Mouse (Mus musculus): ENCODE results near the gene Slc22a14. TPM values are rescaled to one million over a fixed set of nuclear protein-coding genes. Genes with fewer than 3 reads are reported as not detected.
"Not testable (repeated sequence)": the region's sequence is repeated elsewhere in the genome, so short reads cannot be mapped to it uniquely, and the experiment has no call there.

Slc22a14 gene
- polyA plus RNA-seq, 1 experiment from 2014 or later: 0.09 TPM

- H3K4me2 ChIP-seq (replicated peaks): peak overlapping the region; percentile 99
- H3K9ac ChIP-seq: no peak overlapping the region
- peak overlapping the region; percentile 90; the same call in 1 of the 2 replicates for H3K4me3 ChIP-seq
- ATAC-seq (ENCODE audit: low FRiP score, low read depth): no peak
- 91% methylated on average over 7 of the region's 7 CpGs for WGBS
- no peaks in the 10 kb centered on the region for H3K9me3 ChIP-seq
- H3K27ac ChIP-seq: no peak overlapping the region
- H3K36me3 ChIP-seq: no peaks in the 10 kb centered on the region
- no peaks in the 10 kb centered on the region for H3K27me3 ChIP-seq
- H3K4me1 ChIP-seq: peaks cover 20% of the 10 kb centered on the region
Observed at GRCm38 (mm10) chr9:119320446-119320845, 44.9 kb downstream of the Slc22a14 start.

GRCm38 (mm10) chr9:119318891-119319290, 46.5 kb downstream of the Slc22a14 start:
- H3K9ac ChIP-seq: no peak overlapping the region
- ATAC-seq (ENCODE audit: low FRiP score, low read depth): no peak
- no peaks in the 10 kb centered on the region for H3K36me3 ChIP-seq
- H3K4me3 ChIP-seq: no peak overlapping the region
- H3K4me1 ChIP-seq: peaks cover 20% of the 10 kb centered on the region
- H3K27ac ChIP-seq: no peak overlapping the region
- H3K4me2 ChIP-seq (replicated peaks): no peak overlapping the region
- no peaks in the 10 kb centered on the region for H3K9me3 ChIP-seq
- 88% methylated on average over 1 of the region's 1 CpGs for WGBS
- no peaks in the 10 kb centered on the region for H3K27me3 ChIP-seq

DNA sequence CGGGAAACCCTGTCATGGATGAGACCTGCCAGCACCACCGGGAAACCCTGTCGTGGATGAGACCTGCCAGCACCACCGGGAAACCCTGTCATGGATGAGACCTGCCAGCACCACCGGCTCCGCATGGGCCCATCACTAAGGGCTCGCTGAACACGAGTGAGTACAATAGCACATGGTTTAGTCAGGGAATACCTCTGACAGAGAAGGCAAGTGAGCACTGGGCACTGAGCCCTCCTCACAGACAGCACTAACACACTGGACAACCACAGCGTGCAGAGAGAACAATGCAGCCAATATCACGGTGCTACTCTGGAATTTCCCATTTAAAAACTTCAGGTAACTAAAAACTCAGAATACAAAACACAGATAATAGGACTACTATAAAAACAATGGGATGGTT, 52.3 kb downstream of the Slc22a14 start:
- no peak overlapping the region for H3K27ac ChIP-seq
- H3K4me2 ChIP-seq (replicated peaks): no peak overlapping the region
- H3K9ac ChIP-seq: no peak overlapping the region
- WGBS: 91% methylated on average over 10 of the region's 10 CpGs
- H3K4me1 ChIP-seq: no peaks in the 10 kb centered on the region
- ATAC-seq (ENCODE audit: low FRiP score, low read depth): no peak
- no peak overlapping the region for H3K4me3 ChIP-seq
- H3K36me3 ChIP-seq: no peaks in the 10 kb centered on the region
- no peaks in the 10 kb centered on the region for H3K9me3 ChIP-seq
- H3K27me3 ChIP-seq: no peaks in the 10 kb centered on the region

- no peaks in the 10 kb centered on the region for H3K4me1 ChIP-seq
- H3K4me2 ChIP-seq (replicated peaks): no peak overlapping the region
- no peaks in the 10 kb centered on the region for H3K9me3 ChIP-seq
- no peaks in the 10 kb centered on the region for H3K27me3 ChIP-seq
- no peak overlapping the region for H3K27ac ChIP-seq
- no peak for ATAC-seq (ENCODE audit: low FRiP score, low read depth)
- no peak overlapping the region for H3K9ac ChIP-seq
- WGBS: 80% methylated on average over 1 of the region's 1 CpGs
- no peaks in the 10 kb centered on the region for H3K36me3 ChIP-seq
- H3K4me3 ChIP-seq: no peak overlapping the region
Observed at GRCm38 (mm10) chr9:119309067-119309466, 56.3 kb downstream of the Slc22a14 start.

- Histone ChIP-seq H3K4me2 (replicated peaks) (no peak overlapping the region), H3K9me3 (no peaks in the 10 kb centered on the region), H3K27me3 (no peaks in the 10 kb centered on the region), H3K4me1 (no peaks in the 10 kb centered on the region), H3K9ac (no peak overlapping the region), H3K27ac (no peak overlapping the region), H3K4me3 (no peak overlapping the region), H3K36me3 (peaks cover 22% of the 10 kb centered on the region)
- no peak for ATAC-seq (ENCODE audit: low FRiP score, low read depth)
- 91% methylated on average over 7 of the region's 7 CpGs for WGBS
Observed at GRCm38 (mm10) chr9:119305863-119306262, 59.5 kb downstream of the Slc22a14 start.

GRCm38 (mm10) chr9:119298563-119298962, 66.8 kb downstream of the Slc22a14 start:
- no peak overlapping the region for H3K9ac ChIP-seq
- no peaks in the 10 kb centered on the region for H3K4me1 ChIP-seq
- H3K4me2 ChIP-seq (replicated peaks): no peak overlapping the region
- no peak overlapping the region for H3K27ac ChIP-seq
- ATAC-seq (ENCODE audit: low FRiP score, low read depth): no peak
- H3K36me3 ChIP-seq: peaks cover 26% of the 10 kb centered on the region
- no peaks in the 10 kb centered on the region for H3K27me3 ChIP-seq
- 86% methylated on average over 3 of the region's 3 CpGs for WGBS
- no peaks in the 10 kb centered on the region for H3K9me3 ChIP-seq
- no peak overlapping the region for H3K4me3 ChIP-seq

- H3K4me2 ChIP-seq (replicated peaks): no peak overlapping the region
- no peak overlapping the region for H3K27ac ChIP-seq
- ATAC-seq (ENCODE audit: low FRiP score, low read depth): no peak
- no peak overlapping the region for H3K9ac ChIP-seq
- H3K4me3 ChIP-seq: no peak overlapping the region
- H3K27me3 ChIP-seq: no peaks in the 10 kb centered on the region
- H3K9me3 ChIP-seq: no peaks in the 10 kb centered on the region
- WGBS: 85% methylated on average over 6 of the region's 6 CpGs
- no peaks in the 10 kb centered on the region for H3K4me1 ChIP-seq
- peaks cover 25% of the 10 kb centered on the region for H3K36me3 ChIP-seq
Observed at GRCm38 (mm10) chr9:119297696-119298095, 67.7 kb downstream of the Slc22a14 start.

DNA sequence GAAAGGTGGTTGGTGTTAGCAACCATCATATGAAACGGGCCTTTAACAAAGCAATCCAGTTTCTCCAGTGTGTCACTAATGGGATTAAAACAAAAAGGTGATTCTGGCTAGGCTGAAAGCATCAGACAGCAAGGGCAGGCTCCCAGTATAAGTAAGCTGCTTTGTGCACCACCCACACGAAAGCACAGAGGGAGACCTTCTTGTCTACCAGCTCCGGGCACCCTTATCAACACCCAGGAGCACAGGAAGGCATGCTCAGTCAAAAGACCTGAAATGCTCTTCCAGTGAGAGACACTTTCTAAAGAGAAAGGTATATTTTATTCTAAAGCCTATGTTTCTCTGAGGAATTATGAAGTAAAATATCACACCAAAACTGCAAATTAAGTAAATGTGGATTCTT, 74.6 kb downstream of the Slc22a14 start:
- H3K4me3 ChIP-seq: no peak overlapping the region
- no peaks in the 10 kb centered on the region for H3K4me1 ChIP-seq
- no peaks in the 10 kb centered on the region for H3K9me3 ChIP-seq
- no peaks in the 10 kb centered on the region for H3K27me3 ChIP-seq
- no peak overlapping the region for H3K4me2 ChIP-seq (replicated peaks)
- peaks cover 24% of the 10 kb centered on the region for H3K36me3 ChIP-seq
- no peak overlapping the region for H3K9ac ChIP-seq
- H3K27ac ChIP-seq: no peak overlapping the region
- ATAC-seq (ENCODE audit: low FRiP score, low read depth): no peak
- 86% methylated on average over 3 of the region's 3 CpGs for WGBS

DNA sequence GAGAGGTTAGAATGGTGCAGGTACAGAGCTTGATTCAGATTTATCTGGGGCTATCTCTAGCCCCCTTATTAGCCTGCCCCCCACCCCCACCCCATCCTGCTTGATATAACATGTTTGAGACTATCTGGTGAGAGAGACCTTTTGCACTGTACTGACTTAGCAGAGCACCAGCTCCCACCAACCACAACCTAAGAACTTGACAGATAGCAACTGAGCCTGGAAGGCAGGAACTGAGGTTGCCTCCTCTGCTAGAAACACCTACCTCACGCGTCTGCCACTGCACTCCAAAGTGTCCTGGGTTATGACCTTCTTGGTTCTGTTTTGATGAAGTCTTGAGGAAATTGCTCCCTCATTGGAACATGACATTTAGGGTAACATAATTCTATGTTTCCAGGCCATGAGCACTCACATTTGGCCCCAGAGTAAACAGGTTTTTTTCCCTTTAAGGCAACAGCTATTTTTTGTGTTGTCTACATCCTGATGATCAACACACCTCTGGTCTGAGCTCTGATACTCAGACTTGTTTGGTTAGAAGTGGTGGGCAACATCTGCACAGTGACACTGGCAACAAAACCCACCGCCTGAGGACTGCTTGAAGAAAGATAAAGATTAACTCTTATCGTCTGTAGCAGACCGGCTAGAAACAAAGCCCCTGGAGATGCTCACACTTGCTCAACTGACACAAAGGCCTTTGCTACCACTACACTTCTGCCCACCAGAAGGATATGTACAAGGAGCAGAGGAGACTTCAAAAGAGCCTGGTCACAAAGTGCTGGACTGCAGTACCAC, 84.3 kb downstream of the Slc22a14 start:
- H3K9ac ChIP-seq: no peak overlapping the region
- 87% methylated on average over 5 of the region's 5 CpGs for WGBS

GRCm38 (mm10) chr9:119278031-119278430, 87.3 kb downstream of the Slc22a14 start:
- H3K27me3 ChIP-seq: no peaks in the 10 kb centered on the region
- H3K4me3 ChIP-seq: no peak overlapping the region
- H3K4me2 ChIP-seq (replicated peaks): no peak overlapping the region

More for the DNA sequence above, 84.3 kb downstream of the Slc22a14 start:
- Histone ChIP-seq H3K9me3 (no peaks in the 10 kb centered on the region), H3K27me3 (no peaks in the 10 kb centered on the region), H3K4me2 (replicated peaks) (no peak overlapping the region), H3K4me1 (no peaks in the 10 kb centered on the region), H3K27ac (no peak overlapping the region), H3K4me3 (no peak overlapping the region), H3K36me3 (peaks cover 39% of the 10 kb centered on the region)
- no peak for ATAC-seq (ENCODE audit: low FRiP score, low read depth)

GRCm38 (mm10) chr9:119276321-119276720, 89.0 kb downstream of the Slc22a14 start:
- Histone ChIP-seq H3K4me3 (no peak overlapping the region), H3K4me1 (no peaks in the 10 kb centered on the region), H3K36me3 (peaks cover 22% of the 10 kb centered on the region), H3K4me2 (replicated peaks) (no peak overlapping the region), H3K27me3 (no peaks in the 10 kb centered on the region), H3K9me3 (no peaks in the 10 kb centered on the region), H3K27ac (no peak overlapping the region), H3K9ac (no peak overlapping the region; the same call in 1 of the 2 replicates)
- no peak for ATAC-seq (ENCODE audit: low FRiP score, low read depth)
- 79% methylated on average over 7 of the region's 7 CpGs for WGBS

More at GRCm38 (mm10) chr9:119278031-119278430, 87.3 kb downstream of the Slc22a14 start:
- peaks cover 31% of the 10 kb centered on the region for H3K36me3 ChIP-seq
- no peak overlapping the region for H3K27ac ChIP-seq
- WGBS: 96% methylated on average over 5 of the region's 5 CpGs
- no peak overlapping the region for H3K9ac ChIP-seq
- ATAC-seq (ENCODE audit: low FRiP score, low read depth): no peak
- no peaks in the 10 kb centered on the region for H3K9me3 ChIP-seq
- H3K4me1 ChIP-seq: no peaks in the 10 kb centered on the region

- not testable (repeated sequence) for H3K27ac ChIP-seq; ATAC-seq (ENCODE audit: low FRiP score, low read depth); H3K4me2 ChIP-seq (replicated peaks); H3K9me3 ChIP-seq; H3K4me1 ChIP-seq; H3K4me3 ChIP-seq; H3K27me3 ChIP-seq; H3K9ac ChIP-seq
- H3K36me3 ChIP-seq: peaks cover 12% of the 10 kb centered on the region
- 87% methylated on average over 5 of the region's 5 CpGs for WGBS
Observed at GRCm38 (mm10) chr9:119274814-119275213, 90.5 kb downstream of the Slc22a14 start.

DNA sequence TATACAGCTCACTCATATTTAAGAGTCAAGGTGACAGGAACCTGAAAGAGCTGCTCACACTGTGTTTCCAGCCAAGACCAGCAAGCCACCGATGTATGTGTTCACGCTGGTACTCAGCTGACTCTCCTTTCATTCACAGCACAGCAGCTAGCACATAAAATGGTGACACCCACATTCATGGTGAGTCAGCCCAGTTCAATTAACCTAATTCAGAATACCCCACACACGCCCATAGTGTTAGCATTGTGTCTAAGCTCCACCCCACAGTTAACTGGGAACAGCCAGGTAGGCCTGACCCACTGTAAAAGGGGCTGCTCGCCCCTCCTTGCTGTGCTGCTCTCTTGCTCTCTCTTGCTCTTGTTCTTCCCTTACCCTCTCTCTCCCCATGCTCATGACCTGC, 93.9 kb downstream of the Slc22a14 start:
- WGBS: 69% methylated on average over 4 of the region's 4 CpGs
- Histone ChIP-seq H3K9ac (no peak overlapping the region), H3K4me3 (no peak overlapping the region), H3K4me1 (no peaks in the 10 kb centered on the region), H3K4me2 (replicated peaks) (no peak overlapping the region), H3K9me3 (no peaks in the 10 kb centered on the region), H3K27me3 (no peaks in the 10 kb centered on the region), H3K36me3 (peaks cover 26% of the 10 kb centered on the region), H3K27ac (no peak overlapping the region)
- no peak for ATAC-seq (ENCODE audit: low FRiP score, low read depth)

Data from limb, embryonic 13.5 days (tissue).